In genomic region chr7:109707023-109707785, GRCm38 (mm10) we compare ENCODE assay signal across 9 mouse cellular contexts. TPM values are rescaled to one million over a fixed set of nuclear protein-coding genes. Genes with fewer than 3 reads are reported as not detected.
A peak's percentile ranks its signal among the peaks of the same experiment; 100 is the strongest.
DNase-seq lines count a peak whose midpoint lies in the region.
"Had no signal": no experiment of that assay in that cellular context is flagged by ENCODE, and none has a peak within 500 bp of the region (broad histone marks: within the 10 kb centered on the region; RNA-seq: fewer than 3 reads in every experiment).

No protein-coding gene starts in this region.

- peak; percentile 28 to 35 for DNase-seq in adrenal gland, adult 18-20 months (ENCODE audit: low spot score in 2 of 2)
- DNase-seq in adrenal gland, postnatal 4 days (ENCODE audit: low spot score in 2 of 2), result no peak
- DNase-seq in right cerebral cortex, adult 18-20 months, result peak; percentile 29
- DNase-seq in right cerebral cortex, postnatal 36 days (ENCODE audit: low spot score in 2 of 2), result no peak
- peak; percentile 75 to 83 for DNase-seq in cerebellum, postnatal 25 days
- peak; percentile 68 for DNase-seq in heart, postnatal 4 days
- DNase-seq in lung, postnatal 14 days, result peak; percentile 69
- peak; percentile 47 for DNase-seq in thymus, postnatal 0 days (ENCODE audit: low spot score)

RNA-seq across cellular contexts. Expression of gene Akip1, which starts 3.7 kb away (rescaled TPM):
- 10 to 100 TPM; 18.6 to 22.9 TPM for total RNA-seq in adrenal gland, adult 18-20 months (2021)
- total RNA-seq in adrenal gland, postnatal 4 days (2021), result 10 to 100 TPM; 33.3 to 34.0 TPM
- total RNA-seq in heart, postnatal 4 days (2021), result 10 to 100 TPM; 22.8 to 25.2 TPM
- polyA plus RNA-seq in thymus, postnatal 0 days (2015; fragmentation: Nextera tagmentation; extraction: Ambion mirVana), result 44.6 and 47.5 TPM in 2 replicates

RNA-seq across cellular contexts. Expression of gene St5, which starts 3.8 kb away (rescaled TPM):
- total RNA-seq in adrenal gland, adult 18-20 months (2021), result 10 to 100 TPM; 26.5 to 27.7 TPM
- total RNA-seq in adrenal gland, postnatal 4 days (2021), result 10 to 100 TPM; 54.1 to 57.6 TPM
- total RNA-seq in heart, postnatal 4 days (2021), result 10 to 100 TPM; 55.3 to 56.0 TPM
- polyA plus RNA-seq in thymus, postnatal 0 days (2015; fragmentation: Nextera tagmentation; extraction: Ambion mirVana), result 28.6 and 31.4 TPM in 2 replicates

RNA-seq across cellular contexts. Expression of gene BC051019, which starts 16.4 kb away (rescaled TPM):
- not detected for total RNA-seq in adrenal gland, adult 18-20 months (2021)
- not detected for total RNA-seq in adrenal gland, postnatal 4 days (2021)
- not detected for total RNA-seq in heart, postnatal 4 days (2021)
- 0.35 and 0.45 TPM in 2 replicates for polyA plus RNA-seq in thymus, postnatal 0 days (2015; fragmentation: Nextera tagmentation; extraction: Ambion mirVana)
- total RNA-seq: layer of hippocampus, postnatal 25 days had no signal

RNA-seq across cellular contexts. Expression of gene Ascl3, which starts 24.3 kb away (rescaled TPM):
- under 1 TPM in 1 of 2 experiments, not detected in 1; 0.61 TPM for total RNA-seq in adrenal gland, adult 18-20 months (2021)
- total RNA-seq in adrenal gland, postnatal 4 days (2021), result not detected
- total RNA-seq in heart, postnatal 4 days (2021), result not detected
- polyA plus RNA-seq in thymus, postnatal 0 days (2015; fragmentation: Nextera tagmentation; extraction: Ambion mirVana), result 0.19 and 0.21 TPM in 2 replicates
- total RNA-seq: layer of hippocampus, postnatal 25 days had no signal

RNA-seq across cellular contexts. Expression of gene Tmem9b, which starts 45.5 kb away (rescaled TPM):
- 10 to 100 TPM; 45.7 to 47.6 TPM for total RNA-seq in adrenal gland, adult 18-20 months (2021)
- 10 to 100 TPM; 34.8 to 36.9 TPM for total RNA-seq in adrenal gland, postnatal 4 days (2021)
- 10 to 100 TPM; 33.8 to 35.8 TPM for total RNA-seq in heart, postnatal 4 days (2021)
- 70.3 and 74.9 TPM in 2 replicates for polyA plus RNA-seq in thymus, postnatal 0 days (2015; fragmentation: Nextera tagmentation; extraction: Ambion mirVana)

Comparison
In these comparisons a context has a peak if more than half of its experiments do, and no peak if none do; other contexts are left out.
1. DNase-seq: peak in adrenal gland, adult 18-20 months (2 of 2), right cerebral cortex, adult 18-20 months (single experiment), cerebellum, postnatal 25 days (2 of 2), heart, postnatal 4 days (single experiment), lung, postnatal 14 days (single experiment) and thymus, postnatal 0 days (single experiment); none in adrenal gland, postnatal 4 days (0 of 2) and right cerebral cortex, postnatal 36 days (0 of 2).